ENCODE assay signal across 14 mouse cellular contexts in genomic region chr5:104465279-104465678, GRCm38 (mm10). TPM values are rescaled to one million over a fixed set of nuclear protein-coding genes. Genes with fewer than 3 reads are reported as not detected.
DNase-seq lines count a peak whose midpoint lies in the region; ATAC-seq and TF ChIP-seq lines count a peak whose summit lies in the region.
"Had no signal": no experiment of that assay in that cellular context is flagged by ENCODE, and none has a peak within 500 bp of the region (broad histone marks: within the 10 kb centered on the region; RNA-seq: fewer than 3 reads in every experiment).

No protein-coding gene starts in this region.

- H3K4me1 ChIP-seq in kidney, embryonic 16.5 days (ENCODE audit: insufficient read depth, low read length), result peaks cover 12% of the 10 kb centered on the region
- H3K4me1 ChIP-seq in E14TG2a.4 (replicated peaks; ENCODE audit: low read depth, low read length), result peaks cover 73% of the 10 kb centered on the region
- H3K4me1 ChIP-seq in brown adipose tissue, adult 24 weeks (ENCODE audit: control insufficient read depth, insufficient read depth, insufficient read length, low read length), result peaks cover 2% of the 10 kb centered on the region; the same call in 1 of the 2 replicates
- H3K4me1 ChIP-seq: intestine, embryonic 15.5 days; neural tube, embryonic 12.5 days had no signal

- no peak overlapping the region for H3K9ac ChIP-seq in kidney, embryonic 16.5 days (replicated peaks; ENCODE audit: low read length)
- H3K9ac ChIP-seq: intestine, embryonic 15.5 days; limb, embryonic 13.5 days; neural tube, embryonic 12.5 days had no signal

- H3K4me3 ChIP-seq in kidney, embryonic 16.5 days (ENCODE audit: low read length), result no peak overlapping the region
- H3K4me3 ChIP-seq in E14TG2a.4 (replicated peaks; ENCODE audit: low read length), result peak overlapping the region; percentile 62; the same call in 1 of the 2 replicates
- no peak overlapping the region for H3K4me3 ChIP-seq in brown adipose tissue, adult 24 weeks (ENCODE audit: insufficient read depth, low read depth, low read length)
- H3K4me3 ChIP-seq: heart, adult 2 months; hindbrain, embryonic 10.5 days; intestine, embryonic 15.5 days; limb, embryonic 13.5 days; neural tube, embryonic 12.5 days had no signal

- no peak for TF ChIP-seq CTCF in E14TG2a.4 (conservative IDR thresholded peaks at IDR 0.05; ENCODE audit: low read length)

- WGBS in kidney, embryonic 16.5 days, result 88% methylated on average over 8 of the region's 8 CpGs

- ATAC-seq in kidney, embryonic 16.5 days (ENCODE audit: low FRiP score, low TSS enrichment), result no peak
- ATAC-seq: intestine, embryonic 15.5 days had no signal

- H3K4me2 ChIP-seq in kidney, embryonic 16.5 days (replicated peaks; ENCODE audit: low read depth, low read length), result no peak overlapping the region
- H3K4me2 ChIP-seq: intestine, embryonic 15.5 days; limb, embryonic 13.5 days; neural tube, embryonic 12.5 days had no signal

- DNase-seq in kidney, adult 8-10 months, result peak; percentile 29 to 45
- peak; percentile 29 for DNase-seq in ES-CJ7 (ENCODE audit: low read depth, low spot score)
- no peak for DNase-seq in c-Kit-positive CD71-positive TER-119-positive erythroid progenitor cells, embryonic 14.5 days (ENCODE audit: low spot score)
- no peak for DNase-seq in layer of hippocampus, postnatal 36 days
- DNase-seq: midbrain, embryonic 14.5 days had no signal

- H3K9me3 ChIP-seq in kidney, embryonic 16.5 days (ENCODE audit: low read length), result no peaks in the 10 kb centered on the region
- H3K9me3 ChIP-seq in E14TG2a.4 (ENCODE audit: low read length), result no peaks in the 10 kb centered on the region
- H3K9me3 ChIP-seq: hindbrain, embryonic 10.5 days; intestine, embryonic 15.5 days; limb, embryonic 13.5 days; neural tube, embryonic 12.5 days had no signal

- peaks cover 54% of the 10 kb centered on the region for H3K36me3 ChIP-seq in kidney, embryonic 16.5 days (ENCODE audit: insufficient read depth, low read length)
- H3K36me3 ChIP-seq in E14TG2a.4 (ENCODE audit: insufficient read depth, low read length), result peaks cover 36% of the 10 kb centered on the region
- H3K36me3 ChIP-seq: G1E had no signal

- H3K27me3 ChIP-seq in kidney, embryonic 16.5 days (ENCODE audit: insufficient read depth, low read length), result no peaks in the 10 kb centered on the region
- no peaks in the 10 kb centered on the region for H3K27me3 ChIP-seq in E14TG2a.4 (ENCODE audit: insufficient read depth, low read length)
- H3K27me3 ChIP-seq: intestine, embryonic 15.5 days; limb, embryonic 13.5 days; neural tube, embryonic 12.5 days had no signal

- H3K27ac ChIP-seq in kidney, embryonic 16.5 days (ENCODE audit: low read length), result no peak overlapping the region
- 0 out of 2 replicates have a peak overlapping the region, but pooled peaks have one; percentile 15 for H3K27ac ChIP-seq in brown adipose tissue, adult 24 weeks (replicated peaks; ENCODE audit: low read depth, low read length)
- H3K27ac ChIP-seq: heart, adult 2 months; hindbrain, embryonic 10.5 days; intestine, embryonic 15.5 days; limb, embryonic 13.5 days; neural tube, embryonic 12.5 days had no signal

RNA-seq across cellular contexts. Expression of gene Pkd2, which starts 6.0 kb away (rescaled TPM):
- polyA plus RNA-seq in kidney, embryonic 16.5 days (2015; fragmentation: Nextera tagmentation; extraction: Ambion mirVana), result 15.2 and 17.4 TPM in 2 replicates
- 11.5 and 13.8 TPM in 2 replicates for polyA plus RNA-seq in brown adipose tissue, adult 24 weeks (2012; ENCODE audit: insufficient read depth, insufficient read length, missing spikeins)
- 10 to 100 TPM; 32.6 to 37.1 TPM for total RNA-seq in layer of hippocampus, postnatal 36 days (2021)
- polyA plus RNA-seq: G1E had no signal

RNA-seq across cellular contexts. Expression of gene Spp1, which starts 30.4 kb away (rescaled TPM):
- polyA plus RNA-seq in kidney, embryonic 16.5 days (2015; fragmentation: Nextera tagmentation; extraction: Ambion mirVana), result 167 and 243 TPM in 2 replicates
- polyA plus RNA-seq in brown adipose tissue, adult 24 weeks (2012; ENCODE audit: insufficient read depth, insufficient read length, missing spikeins), result 0.75 TPM in 1 of 2 replicates, not detected in the other
- total RNA-seq in layer of hippocampus, postnatal 36 days (2021), result 1 to 10 TPM; 1.9 to 4.0 TPM
- total RNA-seq: G1E had no signal
- polyA plus RNA-seq: G1E had no signal

RNA-seq across cellular contexts. Expression of gene BC005561, which starts 42.9 kb away (rescaled TPM):
- polyA plus RNA-seq in kidney, embryonic 16.5 days (2015; fragmentation: Nextera tagmentation; extraction: Ambion mirVana), result 11.1 and 12.5 TPM in 2 replicates
- 1.7 and 2.9 TPM in 2 replicates for polyA plus RNA-seq in brown adipose tissue, adult 24 weeks (2012; ENCODE audit: insufficient read depth, insufficient read length, missing spikeins)
- 10 to 100 TPM; 12.3 to 14.7 TPM for total RNA-seq in layer of hippocampus, postnatal 36 days (2021)

Comparison
In these comparisons a context has a peak if more than half of its experiments do, and no peak if none do; other contexts are left out.
1. DNase-seq: peak in kidney, adult 8-10 months (2 of 2) and ES-CJ7 (single experiment); none in c-Kit-positive CD71-positive TER-119-positive erythroid progenitor cells, embryonic 14.5 days (single experiment) and layer of hippocampus, postnatal 36 days (0 of 2).
2. RNA of gene Spp1, which starts 30.4 kb away (polyA plus RNA-seq): 167 to 243 TPM in kidney, embryonic 16.5 days; 0.75 TPM in brown adipose tissue, adult 24 weeks; every median in the first group is over 10 times any median in the second.